Mouse (Mus musculus) limb, embryonic 11.5 days (tissue): ENCODE results near the gene Daam2. TPM values are rescaled to one million over a fixed set of nuclear protein-coding genes. Genes with fewer than 3 reads are reported as not detected.

Source experiments
- polyA plus RNA-seq: library from polyadenylated mRNA; unstranded; fragments of >200 nt; fragmentation: Nextera tagmentation; extraction: Ambion mirVana; gene quantifications from 2 replicates; pipeline ENCODE4 v1.2.1, GENCODE M21; 2014

The Daam2 gene
- polyA plus RNA-seq, 1 experiment from 2014 or later = 8.6 TPM

Other genes starting within 250 kb of the Daam2 start
- 7.1 and 8.2 TPM in 2 replicates for gene Mocs1, start 136.0 kb downstream of the Daam2 start, polyA plus RNA-seq
- 3.6 and 4.9 TPM in 2 replicates for gene Kif6, start 50.8 kb upstream of the Daam2 start, polyA plus RNA-seq